Mouse (Mus musculus): Measurements from ENCODE around the gene Clec4a1. TPM values are rescaled to one million over a fixed set of nuclear protein-coding genes. Genes with fewer than 3 reads are reported as not detected.
A peak's percentile ranks its signal among the peaks of the same experiment; 100 is the strongest.

Clec4a1 gene
- 0.13 and 1.5 TPM in 2 replicates for polyA plus RNA-seq (2014; fragmentation: Nextera tagmentation; extraction: Ambion mirVana)

DNA sequence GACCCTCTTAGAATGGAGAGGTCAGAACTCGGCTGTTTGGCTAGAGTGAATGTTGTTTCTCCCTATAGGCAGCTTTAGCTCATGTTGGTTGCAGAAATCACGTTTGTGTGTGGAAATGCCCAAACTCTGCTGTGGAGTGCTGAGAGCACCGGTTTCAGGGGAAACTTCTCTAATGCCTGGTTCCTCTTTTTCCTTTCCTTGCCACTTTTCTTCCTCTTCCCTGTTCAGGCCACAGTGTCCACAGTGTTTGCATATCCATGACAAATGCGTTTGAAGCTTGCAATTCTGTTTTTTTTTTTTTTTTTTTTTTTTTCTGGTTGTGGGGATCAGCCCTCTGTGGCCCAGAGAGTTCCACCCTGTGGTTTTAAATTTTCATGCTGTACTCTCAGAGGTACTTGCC is at the start of gene Clec4a1:
Gene Clec4a1, plus strand, starts transcription at position 398 of the 400 bp plus-strand sequence.
- Histone ChIP-seq H3K4me2 (ENCODE audit: low read depth, low read length) (no peak within 1 kb of the TSS), H3K9me3 (ENCODE audit: control insufficient read depth, low read length) (no peaks in the 10 kb centered on the region), H3K4me1 (ENCODE audit: control insufficient read depth, insufficient read depth, low read length) (no peaks in the 10 kb centered on the region), H3K27ac (ENCODE audit: low read depth, low read length) (no peak within 1 kb of the TSS), H3K36me3 (ENCODE audit: control insufficient read depth, insufficient read depth, low read length) (no peaks in the 10 kb centered on the region), H3K27me3 (ENCODE audit: control insufficient read depth, insufficient read depth, low read length) (no peaks in the 10 kb centered on the region), H3K4me3 (ENCODE audit: low read depth, low read length) (no peak within 1 kb of the TSS), H3K9ac (replicated peaks; ENCODE audit: low read depth, low read length) (no peak within 1 kb of the TSS)
- 76% methylated on average over 4 of the region's 4 CpGs for WGBS
- ATAC-seq (ENCODE audit: low read depth): no peak

DNA sequence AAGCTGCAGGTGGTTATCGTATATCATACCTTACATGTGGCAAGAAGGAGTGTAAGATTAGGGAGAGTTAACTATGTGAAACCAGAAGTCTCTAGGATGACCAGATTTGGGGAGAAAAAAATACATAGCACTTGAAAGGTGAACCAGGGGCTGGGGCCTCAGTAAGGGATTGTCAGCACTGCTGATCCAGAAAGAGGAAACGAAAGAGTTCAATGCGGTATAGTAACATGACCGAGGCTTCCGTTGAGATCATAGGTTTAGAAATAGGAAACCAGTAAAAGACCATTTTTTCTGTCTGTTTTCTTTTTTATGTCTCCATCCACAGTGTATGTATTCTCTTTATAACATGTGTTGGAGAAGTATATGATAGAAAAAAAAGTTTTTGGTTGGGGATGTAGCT is 48.8 kb upstream of the Clec4a1 start:
- ATAC-seq (ENCODE audit: low read depth): no peak
- Histone ChIP-seq H3K27ac (ENCODE audit: low read depth, low read length) (no peak overlapping the region), H3K9me3 (ENCODE audit: control insufficient read depth, low read length) (no peaks in the 10 kb centered on the region), H3K4me3 (ENCODE audit: low read depth, low read length) (no peak overlapping the region), H3K4me2 (ENCODE audit: low read depth, low read length) (no peak overlapping the region), H3K4me1 (ENCODE audit: control insufficient read depth, insufficient read depth, low read length) (peaks cover 8% of the 10 kb centered on the region), H3K36me3 (ENCODE audit: control insufficient read depth, insufficient read depth, low read length) (no peaks in the 10 kb centered on the region), H3K9ac (replicated peaks; ENCODE audit: low read depth, low read length) (no peak overlapping the region), H3K27me3 (ENCODE audit: control insufficient read depth, insufficient read depth, low read length) (no peaks in the 10 kb centered on the region)
- WGBS: 99% methylated on average over 5 of the region's 5 CpGs

GRCm38 (mm10) chr6:122873871-122874719 is 47.6 kb upstream of the Clec4a1 start, which contains the start of gene Necap1:
TSS of gene Necap1 (plus strand) at chr6:122874474.
- Histone ChIP-seq H3K27ac (ENCODE audit: low read depth, low read length) (peak within 1 kb of the TSS; percentile 92), H3K9ac (replicated peaks; ENCODE audit: low read depth, low read length) (peak within 1 kb of the TSS; percentile 84), H3K4me2 (ENCODE audit: low read depth, low read length) (peak within 1 kb of the TSS; percentile 62), H3K36me3 (ENCODE audit: control insufficient read depth, insufficient read depth, low read length) (no peaks in the 10 kb centered on the region), H3K4me1 (ENCODE audit: control insufficient read depth, insufficient read depth, low read length) (peaks cover 8% of the 10 kb centered on the region), H3K27me3 (ENCODE audit: control insufficient read depth, insufficient read depth, low read length) (no peaks in the 10 kb centered on the region), H3K9me3 (ENCODE audit: control insufficient read depth, low read length) (no peaks in the 10 kb centered on the region), H3K4me3 (ENCODE audit: low read depth, low read length) (peak within 1 kb of the TSS; percentile 78)
- peak; percentile 98 for ATAC-seq (ENCODE audit: low read depth)
- 9% methylated on average over 40 of the region's 43 CpGs for WGBS

DNA sequence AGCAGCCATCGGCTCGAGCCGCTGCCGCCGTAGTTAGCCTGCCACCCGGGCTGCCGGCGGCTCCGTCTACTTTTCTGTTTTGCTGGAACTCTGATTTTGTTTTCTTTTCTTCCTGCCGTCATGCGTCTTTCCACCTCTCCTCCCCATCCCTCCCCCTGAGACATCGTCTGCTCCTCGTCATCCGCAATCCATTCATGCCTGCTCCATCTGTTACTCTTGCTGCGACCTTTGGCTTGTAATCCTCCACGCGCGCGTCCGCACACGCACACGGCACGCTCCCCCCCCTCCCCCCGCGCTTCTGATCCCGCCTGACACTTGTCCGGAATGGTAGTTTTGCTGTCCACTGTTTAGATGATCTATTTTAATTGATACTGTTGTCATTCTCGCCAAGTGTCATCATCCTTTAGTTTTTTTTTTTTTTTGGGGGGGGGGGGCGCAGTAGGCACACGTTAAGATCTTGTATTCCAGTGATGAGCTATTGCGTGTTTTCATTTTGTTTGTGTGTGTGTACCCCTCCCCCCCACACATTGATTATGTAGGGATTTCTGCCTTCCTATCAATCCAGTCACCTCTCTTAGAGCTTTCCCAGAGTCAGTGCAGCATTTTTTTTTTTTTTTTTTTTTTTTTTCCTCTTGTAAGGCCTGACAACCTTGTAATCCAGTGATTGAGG is 46.8 kb upstream of the Clec4a1 start:
- H3K27me3 ChIP-seq (ENCODE audit: control insufficient read depth, insufficient read depth, low read length): no peaks in the 10 kb centered on the region
- H3K36me3 ChIP-seq (ENCODE audit: control insufficient read depth, insufficient read depth, low read length): no peaks in the 10 kb centered on the region
- no peaks in the 10 kb centered on the region for H3K9me3 ChIP-seq (ENCODE audit: control insufficient read depth, low read length)
- WGBS: under 1% methylated on average over 28 of the region's 31 CpGs
- H3K27ac ChIP-seq (ENCODE audit: low read depth, low read length): peak overlapping the region; percentile 92
- peak overlapping the region; percentile 78 for H3K4me3 ChIP-seq (ENCODE audit: low read depth, low read length)
- ATAC-seq (ENCODE audit: low read depth): peak; percentile 81
- H3K9ac ChIP-seq (replicated peaks; ENCODE audit: low read depth, low read length): peak overlapping the region; percentile 84
- peaks cover 8% of the 10 kb centered on the region for H3K4me1 ChIP-seq (ENCODE audit: control insufficient read depth, insufficient read depth, low read length)
- peak overlapping the region; percentile 62 for H3K4me2 ChIP-seq (ENCODE audit: low read depth, low read length)

GRCm38 (mm10) chr6:122879141-122879735 is 42.4 kb upstream of the Clec4a1 start:
- Histone ChIP-seq H3K4me1 (ENCODE audit: control insufficient read depth, insufficient read depth, low read length) (peaks cover 8% of the 10 kb centered on the region), H3K36me3 (ENCODE audit: control insufficient read depth, insufficient read depth, low read length) (peaks cover 36% of the 10 kb centered on the region), H3K9me3 (ENCODE audit: control insufficient read depth, low read length) (no peaks in the 10 kb centered on the region), H3K4me2 (ENCODE audit: low read depth, low read length) (no peak overlapping the region), H3K27me3 (ENCODE audit: control insufficient read depth, insufficient read depth, low read length) (no peaks in the 10 kb centered on the region), H3K9ac (replicated peaks; ENCODE audit: low read depth, low read length) (no peak overlapping the region), H3K27ac (ENCODE audit: low read depth, low read length) (no peak overlapping the region), H3K4me3 (ENCODE audit: low read depth, low read length) (no peak overlapping the region)
- no peak for ATAC-seq (ENCODE audit: low read depth)
- WGBS: 95% methylated on average over 7 of the region's 7 CpGs

GRCm38 (mm10) chr6:122879781-122880505 is 41.7 kb upstream of the Clec4a1 start:
- 96% methylated on average over 7 of the region's 7 CpGs for WGBS
- no peak overlapping the region for H3K4me2 ChIP-seq (ENCODE audit: low read depth, low read length)
- H3K9me3 ChIP-seq (ENCODE audit: control insufficient read depth, low read length): no peaks in the 10 kb centered on the region
- no peak overlapping the region for H3K9ac ChIP-seq (replicated peaks; ENCODE audit: low read depth, low read length)
- peaks cover 41% of the 10 kb centered on the region for H3K36me3 ChIP-seq (ENCODE audit: control insufficient read depth, insufficient read depth, low read length)
- H3K27me3 ChIP-seq (ENCODE audit: control insufficient read depth, insufficient read depth, low read length): no peaks in the 10 kb centered on the region
- no peak overlapping the region for H3K4me3 ChIP-seq (ENCODE audit: low read depth, low read length)
- no peak overlapping the region for H3K27ac ChIP-seq (ENCODE audit: low read depth, low read length)
- no peak for ATAC-seq (ENCODE audit: low read depth)
- peaks cover 8% of the 10 kb centered on the region for H3K4me1 ChIP-seq (ENCODE audit: control insufficient read depth, insufficient read depth, low read length)

DNA sequence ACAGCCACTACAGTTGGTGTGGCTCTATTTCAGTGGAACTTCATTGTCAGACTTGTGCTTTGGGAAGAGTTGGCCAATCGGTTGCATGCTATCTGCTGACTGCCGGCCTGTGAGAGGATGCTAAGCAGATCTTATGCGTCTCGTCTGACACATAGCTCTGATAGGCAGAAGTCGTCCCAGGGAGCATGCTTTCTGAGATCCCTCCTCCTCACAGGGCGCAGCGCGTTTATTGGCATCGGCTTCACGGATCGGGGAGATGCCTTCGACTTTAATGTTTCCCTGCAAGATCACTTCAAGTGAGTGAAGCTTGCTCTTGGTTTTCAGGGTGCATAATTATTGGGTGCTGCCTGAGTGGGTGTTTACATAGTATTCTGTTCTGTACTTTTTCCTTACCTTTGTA is 40.4 kb upstream of the Clec4a1 start:
- Histone ChIP-seq H3K36me3 (ENCODE audit: control insufficient read depth, insufficient read depth, low read length) (peaks cover 52% of the 10 kb centered on the region), H3K9ac (replicated peaks; ENCODE audit: low read depth, low read length) (no peak overlapping the region), H3K27ac (ENCODE audit: low read depth, low read length) (no peak overlapping the region), H3K4me3 (ENCODE audit: low read depth, low read length) (no peak overlapping the region), H3K9me3 (ENCODE audit: control insufficient read depth, low read length) (no peaks in the 10 kb centered on the region), H3K27me3 (ENCODE audit: control insufficient read depth, insufficient read depth, low read length) (no peaks in the 10 kb centered on the region), H3K4me2 (ENCODE audit: low read depth, low read length) (no peak overlapping the region), H3K4me1 (ENCODE audit: control insufficient read depth, insufficient read depth, low read length) (no peaks in the 10 kb centered on the region)
- 97% methylated on average over 12 of the region's 12 CpGs for WGBS
- ATAC-seq (ENCODE audit: low read depth): no peak

DNA sequence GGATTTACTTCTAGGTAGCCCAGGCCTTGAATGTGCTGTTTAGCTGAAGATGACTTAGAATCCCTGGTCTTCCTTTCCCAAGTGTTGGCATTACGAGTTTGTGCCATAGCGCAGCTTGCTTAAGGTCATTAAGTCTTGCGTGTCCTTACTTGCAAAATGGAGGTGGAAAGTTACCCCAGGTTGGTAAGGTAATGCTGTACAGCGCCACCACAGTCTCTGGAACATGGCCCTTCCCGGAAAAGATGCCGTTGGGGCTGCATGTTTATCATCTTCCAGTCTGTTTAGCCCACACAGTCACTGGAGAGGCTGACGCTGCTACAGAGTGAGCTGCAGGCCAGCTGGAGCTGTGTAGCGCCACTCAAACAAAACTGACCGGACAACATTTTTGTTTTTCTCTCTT is 38.0 kb upstream of the Clec4a1 start:
- H3K4me1 ChIP-seq (ENCODE audit: control insufficient read depth, insufficient read depth, low read length): no peaks in the 10 kb centered on the region

More for the DNA sequence above, 38.0 kb upstream of the Clec4a1 start:
- no peak for ATAC-seq (ENCODE audit: low read depth)
- no peak overlapping the region for H3K27ac ChIP-seq (ENCODE audit: low read depth, low read length)
- no peak overlapping the region for H3K4me3 ChIP-seq (ENCODE audit: low read depth, low read length)
- H3K27me3 ChIP-seq (ENCODE audit: control insufficient read depth, insufficient read depth, low read length): no peaks in the 10 kb centered on the region
- H3K4me2 ChIP-seq (ENCODE audit: low read depth, low read length): no peak overlapping the region
- no peak overlapping the region for H3K9ac ChIP-seq (replicated peaks; ENCODE audit: low read depth, low read length)
- 97% methylated on average over 9 of the region's 9 CpGs for WGBS
- no peaks in the 10 kb centered on the region for H3K9me3 ChIP-seq (ENCODE audit: control insufficient read depth, low read length)
- H3K36me3 ChIP-seq (ENCODE audit: control insufficient read depth, insufficient read depth, low read length): peaks cover 75% of the 10 kb centered on the region
